Mouse (Mus musculus) E14TG2a.4 (cell line): ENCODE measurements around the gene Tgfbr3.

ENCODE experiments used
- CTCF ChIP-seq: conservative IDR thresholded peaks from 2 replicates; pipeline ENCODE4 v1.5.1; 2014; ENCODE audit warnings: low read length
- NANOG ChIP-seq: IDR thresholded peaks from 2 replicates; pipeline ENCODE4 v1.6.1; 2014; ENCODE audit warnings: borderline replicate concordance, low read length, mixed read lengths

GRCm38 (mm10) chr5:107177248-107177647 is 112.2 kb downstream of the Tgfbr3 start:
- no peak for TF ChIP-seq CTCF
- TF ChIP-seq NANOG: no peak
